Mouse (Mus musculus): ENCODE measurements at regions not wholly inside any gene's neighbourhood (a gene's known extent, or its start where the extent isn't known, plus 50 kb on each side); places are given as distances from the start of the nearest gene placed in this dataset.

DNA sequence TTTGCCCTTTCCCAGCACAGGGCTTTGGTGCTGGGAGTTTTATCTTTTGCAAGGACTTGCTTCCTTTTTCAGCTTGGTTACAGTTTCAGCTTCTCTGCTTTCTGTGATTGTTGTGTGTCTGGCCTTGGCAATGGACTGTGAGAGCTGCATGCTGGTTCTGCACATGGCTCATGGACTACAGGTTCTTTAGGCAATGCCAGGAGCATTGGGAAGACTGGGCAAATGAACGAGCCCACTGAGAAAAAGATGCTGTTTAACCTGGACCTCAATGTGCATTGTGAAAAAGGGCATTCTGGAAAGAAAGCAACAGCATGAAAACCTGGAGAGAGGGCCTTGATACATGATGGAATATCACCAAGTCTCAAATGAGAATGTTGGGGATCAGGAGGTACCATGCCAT, 167.4 kb upstream of the Fam92a start:
- Histone ChIP-seq H3K4me2 (ENCODE audit: insufficient read depth, low read depth, poor library complexity, severe bottlenecking) (no peak overlapping the region; the same call in 1 of the 2 replicates), H3K9me3 (replicated peaks; ENCODE audit: low read length) (no peaks in the 10 kb centered on the region), H3K9ac (ENCODE audit: insufficient read depth, low read depth) (no peak overlapping the region), H3K36me3 (replicated peaks in 1 of 2; ENCODE audit: control insufficient read depth in 1 of 2, insufficient read depth in 1 of 2, low read length in 1 of 2) (no peaks in the 10 kb centered on the region), H3K27ac (ENCODE audit: insufficient read depth, low read depth) (no peak overlapping the region), H3K27me3 (replicated peaks) (no peaks in the 10 kb centered on the region), H3K79me2 (replicated peaks; ENCODE audit: control insufficient read depth, extremely low read depth, insufficient read depth, poor library complexity, severe bottlenecking) (no peaks in the 10 kb centered on the region), H3K4me3 (replicated peaks in 1 of 3; ENCODE audit: low read depth in 2 of 3, low read length in 2 of 3, poor library complexity in 1 of 3) (no peak overlapping the region), H3K4me1 (ENCODE audit: control insufficient read depth in 1 of 2, insufficient read depth in 2 of 2) (no peaks in the 10 kb centered on the region)
- TF ChIP-seq MXI1 (IDR thresholded peaks at IDR 0.05; ENCODE audit: low read depth, low read length) (no peak), HCFC1 (IDR thresholded peaks at IDR 0.05; ENCODE audit: low read depth, low read length) (no peak), E2F4 (IDR thresholded peaks at IDR 0.05; ENCODE audit: insufficient replicate concordance, low read depth, low read length) (no peak), ZNF384 (IDR thresholded peaks at IDR 0.05; ENCODE audit: low read depth, low read length) (no peak), TCF12 (IDR thresholded peaks at IDR 0.05; ENCODE audit: low read depth, low read length) (no peak), GABPA (IDR thresholded peaks at IDR 0.05; ENCODE audit: insufficient replicate concordance, low read depth, low read length) (no peak), TBP (conservative IDR thresholded peaks at IDR 0.05; ENCODE audit: low read depth, low read length) (no peak), POLR2A (IDR thresholded peaks at IDR 0.05; ENCODE audit: low read depth, low read length) (no peak), BHLHE40 (IDR thresholded peaks at IDR 0.05; ENCODE audit: low read depth, low read length) (no peak), USF1 (IDR thresholded peaks at IDR 0.05; ENCODE audit: low read depth, low read length) (no peak), ETS1 (conservative IDR thresholded peaks at IDR 0.05; ENCODE audit: low read depth, low read length) (no peak)
- in situ Hi-C loops (cut with MboI; ENCODE audit: low pct_ligation_motif_present, low pct_unique_long_range_greater_than_20kb, low sequenced_read_pairs) (no loop called here), dilution Hi-C loops (cut with MboI; ENCODE audit: extremely low pct_ligation_motif_present, extremely low pct_unique_long_range_greater_than_20kb, low sequenced_read_pairs) (no loop called here)
- DNase-seq (ENCODE audit: extremely low read depth), result no peak

GRCm38 (mm10) chr4:12334832-12335587, 163.2 kb upstream of the Fam92a start:
- H3K4me2 ChIP-seq (ENCODE audit: insufficient read depth, low read depth, poor library complexity, severe bottlenecking), result no peak overlapping the region
- no peaks in the 10 kb centered on the region for H3K36me3 ChIP-seq (replicated peaks in 1 of 2; ENCODE audit: control insufficient read depth in 1 of 2, insufficient read depth in 1 of 2, low read length in 1 of 2)
- H3K27me3 ChIP-seq (replicated peaks), result no peaks in the 10 kb centered on the region
- in situ Hi-C loops (cut with MboI; ENCODE audit: low pct_ligation_motif_present, low pct_unique_long_range_greater_than_20kb, low sequenced_read_pairs), result no loop called here
- TF ChIP-seq JUN (IDR thresholded peaks at IDR 0.05; ENCODE audit: insufficient read depth, low read depth, low read length) (no peak), IRF4 (IDR thresholded peaks at IDR 0.05; ENCODE audit: low read depth, low read length) (no peak), E2F4 (IDR thresholded peaks at IDR 0.05; ENCODE audit: insufficient replicate concordance, low read depth, low read length) (no peak), BHLHE40 (IDR thresholded peaks at IDR 0.05; ENCODE audit: low read depth, low read length) (no peak), JUND (conservative IDR thresholded peaks at IDR 0.05; ENCODE audit: low read depth, low read length) (no peak), NELFE (IDR thresholded peaks at IDR 0.05; ENCODE audit: low read depth, low read length) (no peak), CHD2 (IDR thresholded peaks at IDR 0.05; ENCODE audit: low read length) (no peak), ZMIZ1 (IDR thresholded peaks at IDR 0.05; ENCODE audit: low read depth, low read length) (no peak), TBP (conservative IDR thresholded peaks at IDR 0.05; ENCODE audit: low read depth, low read length) (no peak), RCOR1 (conservative IDR thresholded peaks at IDR 0.05; ENCODE audit: low read depth, low read length) (no peak), MEF2A (IDR thresholded peaks at IDR 0.05; ENCODE audit: borderline replicate concordance, low read depth, low read length) (no peak), NRF1 (IDR thresholded peaks at IDR 0.05; ENCODE audit: low read depth, low read length) (no peak), USF2 (conservative IDR thresholded peaks at IDR 0.05; ENCODE audit: low read depth, low read length) (no peak), MXI1 (IDR thresholded peaks at IDR 0.05; ENCODE audit: low read depth, low read length) (no peak), TCF12 (IDR thresholded peaks at IDR 0.05; ENCODE audit: low read depth, low read length) (no peak)
- no peaks in the 10 kb centered on the region for H3K9me3 ChIP-seq (replicated peaks; ENCODE audit: low read length)
- no peaks in the 10 kb centered on the region for H3K79me2 ChIP-seq (replicated peaks; ENCODE audit: control insufficient read depth, extremely low read depth, insufficient read depth, poor library complexity, severe bottlenecking)
- H3K9ac ChIP-seq (ENCODE audit: insufficient read depth, low read depth), result no peak overlapping the region
- dilution Hi-C loops (cut with MboI; ENCODE audit: extremely low pct_ligation_motif_present, extremely low pct_unique_long_range_greater_than_20kb, low sequenced_read_pairs), result no loop called here
- H3K4me1 ChIP-seq (ENCODE audit: control insufficient read depth in 1 of 2, insufficient read depth in 2 of 2), result no peaks in the 10 kb centered on the region
- no peak overlapping the region for H3K27ac ChIP-seq (ENCODE audit: insufficient read depth, low read depth)
- H3K4me3 ChIP-seq (replicated peaks in 1 of 3; ENCODE audit: low read depth in 2 of 3, low read length in 2 of 3, poor library complexity in 1 of 3), result no peak overlapping the region
- DNase-seq (ENCODE audit: extremely low read depth), result no peak
